Mouse (Mus musculus) T-helper 2 cell (primary cell): ENCODE results near the gene 1700123O20Rik.

Experiments
- in situ Hi-C: fragments of 300-600 bp; cut with MboI, MseI; formaldehyde crosslinking; loops from one replicate; pipeline ENCODE4 v1.15.1; 2025; ENCODE audit warnings: high pct_unique_total_duplicates

The 1700123O20Rik gene

GRCm38 (mm10) chr14:54676290-54676689, 9.7 kb upstream of the 1700123O20Rik start:
- in situ Hi-C loops = no loop called here

GRCm38 (mm10) chr14:54678657-54679304, 7.2 kb upstream of the 1700123O20Rik start:
- in situ Hi-C loops = no loop called here

- in situ Hi-C loops = no loop called here
Measured at GRCm38 (mm10) chr14:54682396-54682795, 3.6 kb upstream of the 1700123O20Rik start.

- in situ Hi-C loops = no loop called here
Measured at GRCm38 (mm10) chr14:54685471-54685870, 545 bp upstream of the 1700123O20Rik start.

- in situ Hi-C loops = no loop called here
Measured at GRCm38 (mm10) chr14:54686522-54687143, 617 bp downstream of the 1700123O20Rik start, which contains the start of gene Acin1. Acin1 (minus strand) TSS chr14:54686931.

- in situ Hi-C loops = no loop called here
Measured at GRCm38 (mm10) chr14:54687251-54687650, 1.2 kb downstream of the 1700123O20Rik start.

GRCm38 (mm10) chr14:54695042-54695441, 9.0 kb downstream of the 1700123O20Rik start:
- in situ Hi-C loops = loop anchor here (5.0 kb wide), 1 partner anchor 43 kb away; no protein-coding TSS in a partner anchor

GRCm38 (mm10) chr14:54696752-54697151, 10.7 kb downstream of the 1700123O20Rik start:
- in situ Hi-C loops = loop anchor here (5.0 kb wide), 1 partner anchor 44 kb away; no protein-coding TSS in a partner anchor

GRCm38 (mm10) chr14:54698733-54699132, 12.7 kb downstream of the 1700123O20Rik start, which contains the start of gene Gm29776:
Gm29776 (minus strand) TSS chr14:54698833.
- in situ Hi-C loops = loop anchor here (5.0 kb wide), 1 partner anchor 46 kb away; no protein-coding TSS in a partner anchor

- in situ Hi-C loops = loop anchor here (5.0 kb wide), 1 partner anchor 47 kb away; no protein-coding TSS in a partner anchor
Measured at GRCm38 (mm10) chr14:54699586-54699985, 13.6 kb downstream of the 1700123O20Rik start.

- in situ Hi-C loops = no loop called here
Measured at GRCm38 (mm10) chr14:54701298-54701697, 15.3 kb downstream of the 1700123O20Rik start.

GRCm38 (mm10) chr14:54703207-54703606, 17.2 kb downstream of the 1700123O20Rik start:
- in situ Hi-C loops = no loop called here

GRCm38 (mm10) chr14:54705844-54706243, 19.8 kb downstream of the 1700123O20Rik start:
- in situ Hi-C loops = no loop called here

- in situ Hi-C loops = no loop called here
Measured at GRCm38 (mm10) chr14:54706589-54707320, 20.7 kb downstream of the 1700123O20Rik start.

GRCm38 (mm10) chr14:54709054-54709453, 23.0 kb downstream of the 1700123O20Rik start:
- in situ Hi-C loops = no loop called here

GRCm38 (mm10) chr14:54712074-54712473, 26.1 kb downstream of the 1700123O20Rik start, which contains the start of gene Cebpe:
Cebpe (minus strand) TSS chr14:54712174.
- in situ Hi-C loops = loop anchor here (5.0 kb wide), 1 partner anchor 75 kb away; no protein-coding TSS in a partner anchor

- in situ Hi-C loops = loop anchor here (5.0 kb wide), 1 partner anchor 74 kb away; no protein-coding TSS in a partner anchor
Measured at GRCm38 (mm10) chr14:54712861-54713260, 26.8 kb downstream of the 1700123O20Rik start.

GRCm38 (mm10) chr14:54714121-54714520, 28.1 kb downstream of the 1700123O20Rik start:
- in situ Hi-C loops = loop anchor here (5.0 kb wide), 1 partner anchor 73 kb away; no protein-coding TSS in a partner anchor

GRCm38 (mm10) chr14:54714617-54715081, 28.6 kb downstream of the 1700123O20Rik start:
- in situ Hi-C loops = loop anchor here (5.0 kb wide), 1 partner anchor 73 kb away; no protein-coding TSS in a partner anchor

GRCm38 (mm10) chr14:54715402-54715801, 29.4 kb downstream of the 1700123O20Rik start:
- in situ Hi-C loops = no loop called here

GRCm38 (mm10) chr14:54720041-54720440, 34.0 kb downstream of the 1700123O20Rik start:
- in situ Hi-C loops = no loop called here
